Mouse (Mus musculus) activated CD4-positive, CD25-positive, alpha-beta regulatory T cell (primary cell): ENCODE measurements around the gene Grm5. TPM values are rescaled to one million over a fixed set of nuclear protein-coding genes. Genes with fewer than 3 reads are reported as not detected.

Experiments used
- polyA plus RNA-seq, 2 experiments: library from polyadenylated mRNA; unstranded; fragments of 100-300 nt; shearing (Covaris generic); gene quantifications; one replicate each; pipeline ENCODE4 v1.2.1; 2017

The Grm5 gene
- under 1 TPM in 1 of 2 experiments, not detected in 1; 0.16 TPM for polyA plus RNA-seq

GRCm38 (mm10) chr7:87583868-87584267, at the start of gene Grm5:
Gene Grm5, plus strand, starts transcription at chr7:87584168.

Other genes with a start within 250 kb of the Grm5 start
- under 1 TPM in 1 of 2 experiments, not detected in 1; 0.06 TPM for gene Tyr, start 90.7 kb upstream of the Grm5 start, polyA plus RNA-seq